Mouse (Mus musculus) liver, adult 2 months (tissue): ENCODE measurements around the gene Abhd13.

ENCODE experiments used
- CTCF ChIP-seq: fragments of 200-500 bp; IDR thresholded peaks from 2 replicates; pipeline ENCODE4 v1.5.1; 2011; ENCODE audit warnings: low read depth, low read length, control low read depth
- POLR2A ChIP-seq: fragments of 200-500 bp; IDR thresholded peaks from 2 replicates; pipeline ENCODE4 v1.6.1; 2011; ENCODE audit warnings: low read length, control low read depth; ENCODE audit not compliant: insufficient read depth; ENCODE audit errors: extremely low read depth

- no peak for TF ChIP-seq POLR2A
- no peak for TF ChIP-seq CTCF
Measured at GRCm38 (mm10) chr8:9975276-9975675, 2.2 kb upstream of the Abhd13 start.
